Mouse (Mus musculus) cerebellum, adult 8-10 months (tissue): ENCODE measurements around the gene Dctn2.
A peak's percentile ranks its signal among the peaks of the same experiment; 100 is the strongest.

Experiments
- DNase-seq: peaks from one replicate; pipeline ENCODE4 v3.0.0; 2022

Gene Dctn2

GRCm38 (mm10) chr10:127266112-127267091 is at the start of gene Dctn2:
TSS of gene Dctn2 (plus strand) at chr10:127266368.
- peak; percentile 91 for DNase-seq

DNA sequence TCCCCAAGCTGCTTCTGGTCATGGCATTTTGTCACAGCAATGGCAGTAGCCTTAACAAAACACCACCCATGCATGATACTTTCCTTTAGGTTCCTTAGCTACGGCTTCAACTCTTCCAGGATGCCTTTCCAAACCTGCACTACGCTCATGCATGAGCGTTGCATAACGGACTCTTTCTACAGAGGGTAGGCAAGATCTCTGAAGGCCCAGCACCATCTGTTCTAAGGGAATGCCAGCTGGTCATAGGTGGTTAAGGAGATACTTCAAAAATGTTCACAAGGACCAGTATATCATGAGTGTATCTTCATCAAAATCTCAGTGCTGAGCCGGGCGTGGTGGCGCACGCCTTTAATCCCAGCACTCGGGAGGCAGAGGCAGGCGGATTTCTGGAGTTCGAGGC is 49.7 kb upstream of the Dctn2 start:
- DNase-seq = no peak

DNA sequence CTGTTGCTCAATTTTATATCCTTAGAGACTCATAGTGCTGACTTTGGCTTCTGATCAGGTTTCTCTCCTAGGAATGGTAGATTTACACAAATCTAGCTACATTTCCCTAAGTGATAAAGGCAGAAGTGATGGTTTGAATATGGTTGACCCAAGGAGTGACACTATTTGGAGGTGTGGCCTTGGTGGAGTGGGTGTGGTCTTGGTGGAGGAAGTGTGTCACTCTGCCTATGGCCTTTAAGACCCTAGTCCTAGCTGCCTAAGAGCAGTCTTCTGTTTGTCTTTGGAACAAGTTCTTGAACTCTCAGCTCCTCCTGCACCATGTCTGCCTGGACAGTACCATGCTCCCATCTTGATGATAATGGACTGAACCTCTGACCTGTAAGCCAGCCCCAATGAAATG is 49.0 kb upstream of the Dctn2 start:
- DNase-seq = no peak

DNA sequence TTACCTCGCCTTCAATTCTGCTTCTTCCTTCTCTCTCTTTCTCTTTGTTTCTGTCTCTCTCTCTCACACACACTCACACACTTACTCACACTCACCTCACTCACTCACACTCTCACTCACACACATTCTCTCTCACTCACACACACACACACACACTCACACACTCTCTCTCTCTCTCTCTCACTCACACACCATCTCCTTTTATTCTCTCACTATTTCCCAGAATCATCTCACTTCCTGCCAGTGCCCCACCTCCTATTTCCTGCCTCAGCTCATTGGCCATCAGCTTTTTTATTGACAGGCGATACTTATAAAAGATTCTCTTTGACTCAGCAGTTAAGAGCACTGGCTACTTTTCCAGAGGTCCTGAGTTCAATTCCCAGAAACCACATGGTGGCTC is 47.8 kb upstream of the Dctn2 start:
- no peak for DNase-seq

GRCm38 (mm10) chr10:127225213-127225612 is 41.0 kb upstream of the Dctn2 start:
- DNase-seq = no peak

- no peak for DNase-seq
Observed at GRCm38 (mm10) chr10:127225732-127226131, 40.4 kb upstream of the Dctn2 start.

DNA sequence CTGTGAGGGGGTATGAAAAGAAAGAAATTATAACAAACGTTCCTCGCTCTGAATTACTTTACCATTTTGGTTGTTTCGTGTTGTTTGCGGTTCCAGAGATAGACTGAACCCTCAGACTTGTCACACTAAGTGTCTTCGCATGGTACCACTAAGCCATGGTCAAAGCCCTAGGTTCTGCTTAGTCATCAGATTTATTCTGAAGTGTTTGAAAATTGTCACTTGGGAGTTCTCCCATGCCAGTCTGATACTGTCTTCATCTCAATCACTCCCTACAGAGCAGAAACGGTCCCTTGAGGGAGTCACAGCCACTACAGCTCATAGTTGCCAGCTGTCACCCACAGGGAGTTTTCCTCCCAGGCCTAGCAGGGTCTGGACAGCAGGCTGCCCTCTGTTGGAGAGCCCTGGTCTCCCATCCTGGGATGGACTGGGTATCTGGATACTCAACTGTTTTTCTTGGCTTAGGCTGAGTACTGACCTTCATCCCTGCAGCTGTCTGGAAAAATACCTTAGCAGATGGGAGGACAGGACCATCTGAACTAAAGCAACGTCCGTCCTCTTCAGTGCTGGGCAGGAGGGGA is 39.8 kb upstream of the Dctn2 start:
- no peak for DNase-seq

DNA sequence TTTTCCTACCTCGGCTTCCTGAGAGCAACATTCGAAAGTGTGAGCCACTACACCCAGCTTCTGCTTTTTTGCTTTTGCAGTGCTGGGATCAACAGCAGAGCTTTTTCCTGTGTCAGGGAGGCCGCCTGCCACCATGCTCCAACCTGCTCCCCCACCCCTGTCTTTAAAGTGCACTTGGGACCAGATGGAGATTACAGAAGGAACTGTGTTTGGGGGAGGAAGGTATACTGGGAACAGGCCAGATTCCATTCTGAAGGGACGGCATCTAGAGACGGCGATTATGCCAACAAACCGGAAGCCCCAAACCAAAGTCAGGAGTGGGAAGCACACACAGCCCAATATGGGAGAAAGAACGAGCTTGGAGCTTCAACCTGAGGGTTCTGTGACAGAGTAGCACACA is 39.0 kb upstream of the Dctn2 start:
- DNase-seq = no peak

- peak; percentile 74 for DNase-seq
Observed at GRCm38 (mm10) chr10:127228897-127229296, 37.3 kb upstream of the Dctn2 start.

- no peak for DNase-seq
Observed at GRCm38 (mm10) chr10:127230693-127231092, 35.5 kb upstream of the Dctn2 start.

GRCm38 (mm10) chr10:127231741-127232140 is 34.4 kb upstream of the Dctn2 start:
- DNase-seq = no peak

GRCm38 (mm10) chr10:127233141-127233540 is 33.0 kb upstream of the Dctn2 start:
- no peak for DNase-seq

GRCm38 (mm10) chr10:127236541-127236940 is 29.6 kb upstream of the Dctn2 start:
- no peak for DNase-seq

DNA sequence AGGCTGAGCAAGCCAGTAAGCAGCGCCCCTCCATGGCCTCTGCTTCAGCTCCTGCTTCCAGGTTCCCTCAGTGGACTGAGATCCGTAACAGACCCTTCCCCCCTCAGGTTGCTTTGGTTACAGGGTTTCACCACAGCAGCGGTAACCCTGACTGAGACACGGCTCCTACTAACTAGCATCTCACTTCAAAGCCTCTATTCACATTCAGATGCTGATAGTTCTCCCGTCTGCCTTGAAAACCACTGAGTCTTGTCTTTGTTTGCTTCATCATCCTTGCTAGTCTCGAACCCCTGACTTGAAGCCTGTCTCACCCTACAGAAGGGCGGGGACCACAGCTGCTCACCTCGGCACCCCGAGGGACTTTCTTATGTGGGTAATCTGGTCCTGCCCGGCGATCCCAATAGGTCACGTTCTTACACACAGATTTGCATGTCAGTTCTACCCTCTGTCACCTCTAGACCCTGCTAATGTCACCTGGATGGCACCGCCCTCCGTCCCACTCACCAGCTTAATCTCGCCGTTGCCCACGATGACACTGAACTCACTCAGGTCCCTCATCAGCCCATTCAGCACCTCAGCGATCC is 27.8 kb upstream of the Dctn2 start:
- DNase-seq = no peak

DNA sequence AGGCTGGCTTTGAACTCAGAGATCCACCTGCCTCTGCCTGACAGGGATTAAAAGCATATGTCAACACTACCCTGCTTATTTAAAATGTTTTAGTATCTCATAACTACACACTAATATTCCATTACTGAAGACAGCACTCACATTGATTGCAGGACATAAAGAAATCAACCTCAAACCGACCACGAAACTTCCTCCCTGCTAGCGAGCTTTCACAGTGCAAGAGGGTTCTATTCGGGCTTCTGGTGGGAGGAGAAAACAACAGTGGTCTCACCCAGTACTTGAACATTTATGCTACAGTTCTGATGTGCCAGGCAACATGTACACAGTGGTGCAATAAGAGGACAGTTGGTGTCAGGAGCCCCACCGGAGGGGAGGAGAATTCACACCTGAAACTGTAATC is 15.4 kb upstream of the Dctn2 start:
- no peak for DNase-seq

GRCm38 (mm10) chr10:127255625-127256345 is 10.4 kb upstream of the Dctn2 start:
- no peak for DNase-seq

GRCm38 (mm10) chr10:127257790-127258189 is 8.4 kb upstream of the Dctn2 start:
- DNase-seq = no peak

GRCm38 (mm10) chr10:127258489-127258888 is 7.7 kb upstream of the Dctn2 start:
- no peak for DNase-seq

DNA sequence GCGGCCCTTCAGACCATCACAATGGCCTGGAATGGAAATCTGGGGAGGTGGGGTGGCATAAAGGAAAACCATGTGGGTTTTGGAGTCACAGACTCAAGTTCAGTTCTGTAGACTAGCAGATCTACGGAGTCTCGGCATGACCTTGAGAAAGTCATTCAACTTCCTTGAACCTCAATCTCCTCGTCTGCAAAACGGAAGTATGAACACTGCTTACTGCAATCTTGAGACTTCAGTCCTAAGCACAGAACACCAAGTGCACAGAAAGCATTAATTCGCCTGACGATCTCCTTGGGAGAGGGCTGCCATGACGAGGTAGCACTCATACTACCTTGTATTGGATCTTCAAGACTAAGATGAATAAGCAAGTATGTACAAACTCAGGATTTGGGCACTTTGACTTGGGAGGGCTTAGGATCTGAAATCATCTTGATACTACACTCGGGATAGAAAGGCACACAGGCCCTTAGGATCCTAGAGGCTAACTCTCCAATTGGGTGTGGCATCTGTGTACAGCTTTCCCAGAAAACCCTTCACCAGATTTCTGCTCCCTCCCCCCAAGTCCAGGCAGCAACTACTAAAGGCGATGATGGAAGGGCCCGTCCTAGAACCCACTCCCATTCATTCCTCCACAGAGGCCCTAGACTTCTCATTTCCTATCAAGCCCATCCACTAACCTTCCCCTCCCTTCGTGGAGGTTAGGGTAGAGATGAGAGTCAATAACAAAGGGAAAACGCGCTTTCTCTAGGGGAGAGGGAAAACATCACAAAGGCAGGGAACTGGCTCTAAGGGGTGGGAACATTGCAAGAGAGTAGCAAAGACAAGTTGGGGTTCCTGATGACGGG is 4.2 kb upstream of the Dctn2 start:
- DNase-seq = no peak

DNA sequence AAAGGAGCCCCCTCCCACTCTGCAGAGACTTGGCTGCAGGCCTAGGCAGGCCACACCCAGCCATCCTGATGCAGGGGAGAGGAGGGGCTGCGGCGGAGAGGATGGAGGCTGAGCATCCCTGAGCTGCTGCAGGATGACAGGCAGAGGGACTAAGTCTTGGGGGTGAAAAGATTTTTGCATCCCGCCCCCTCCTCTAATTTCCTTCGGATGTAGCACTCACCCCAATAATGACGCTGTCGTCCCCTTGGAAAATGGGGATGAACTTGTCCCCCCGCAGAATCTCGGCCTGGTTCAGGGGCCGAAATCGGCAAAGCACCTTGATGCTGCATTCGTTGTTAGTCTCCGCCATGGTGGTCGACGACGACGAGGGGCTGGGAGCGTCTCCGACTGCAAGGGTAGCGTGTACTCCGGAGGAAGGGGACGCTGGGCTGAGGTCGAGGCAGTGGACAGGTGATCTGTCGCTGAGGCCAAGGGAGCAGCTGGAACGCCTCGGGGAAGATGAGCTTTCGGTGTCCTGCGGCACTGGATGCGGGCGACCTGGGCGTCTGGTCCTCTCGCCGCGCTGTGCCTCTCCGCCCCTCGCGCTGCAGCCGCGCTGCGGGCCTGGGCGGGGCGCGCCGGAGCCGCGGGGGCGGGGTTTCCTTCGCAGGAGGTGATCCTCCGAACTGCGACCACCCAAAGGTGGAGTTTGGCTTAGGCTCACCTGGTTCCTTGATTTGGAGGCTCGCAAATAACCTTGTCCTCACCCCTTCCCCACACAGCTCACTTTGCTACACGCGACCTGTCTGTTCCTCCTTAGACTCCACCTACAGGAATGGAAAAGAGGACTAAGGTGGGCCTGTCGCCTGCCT is 3.4 kb upstream of the Dctn2 start, which contains the start of gene Kif5a:
Gene Kif5a (minus strand): TSS at position 801 of the 851 bp plus-strand sequence.
- DNase-seq = peak; percentile 77

GRCm38 (mm10) chr10:127263631-127264030 is 2.5 kb upstream of the Dctn2 start:
- no peak for DNase-seq
